Mouse (Mus musculus) kidney, embryonic 16.5 days (tissue): ENCODE data around the gene Ap2s1. TPM values are rescaled to one million over a fixed set of nuclear protein-coding genes. Genes with fewer than 3 reads are reported as not detected.
A peak's percentile ranks its signal among the peaks of the same experiment; 100 is the strongest.

ENCODE experiments used
- ATAC-seq: fragments of 200-750 bp; cut with Nextera tagmentation; 2 replicates; pipeline ENCODE4 v1.8.0; 2017; ENCODE audit warnings: moderate TSS enrichment; ENCODE audit not compliant: low FRiP score, low TSS enrichment
- H3K27ac ChIP-seq: fragments of 300-500 bp; sonication (generic); 2 replicates; pipeline ENCODE4 v1.5.1; 2014; ENCODE audit warnings: low read length
- H3K27me3 ChIP-seq: fragments of 300-500 bp; sonication (generic); 2 replicates; pipeline ENCODE4 v1.6.1; 2014; ENCODE audit warnings: low read length, control low read depth, mixed read lengths; ENCODE audit not compliant: insufficient read depth
- H3K36me3 ChIP-seq: fragments of 300-500 bp; sonication (generic); 2 replicates; pipeline ENCODE4 v1.6.1; 2014; ENCODE audit warnings: low read length, control low read depth, mixed read lengths; ENCODE audit not compliant: insufficient read depth
- H3K4me1 ChIP-seq: fragments of 300-500 bp; sonication (generic); 2 replicates; pipeline ENCODE4 v1.6.1; 2014; ENCODE audit warnings: low read length, control low read depth, mixed read lengths; ENCODE audit not compliant: insufficient read depth
- H3K4me2 ChIP-seq: fragments of 300-500 bp; sonication (generic); replicated peaks from 2 replicates; pipeline ENCODE4 v1.6.1; 2014; ENCODE audit warnings: low read depth, low read length
- H3K4me3 ChIP-seq: fragments of 300-500 bp; sonication (generic); 2 replicates; pipeline ENCODE4 v1.5.1; 2014; ENCODE audit warnings: mild to moderate bottlenecking, low read length
- H3K9ac ChIP-seq: fragments of 300-500 bp; sonication (generic); replicated peaks from 2 replicates; pipeline ENCODE4 v1.6.1; 2014; ENCODE audit warnings: low read length
- H3K9me3 ChIP-seq: fragments of 300-500 bp; sonication (generic); 2 replicates; pipeline ENCODE4 v1.6.1; 2016; ENCODE audit warnings: low read length, control low read depth
- WGBS: fragments of 180-500 bp; shearing (Covaris S2); extraction: QIAGEN DNeasy Blood & Tissue Kit; methylation state at CpG from one replicate; pipeline ENCODE4 v1.1.7; 2014; 5-methylcytosine and 5-hydroxymethylcytosine counted together
- polyA plus RNA-seq: library from polyadenylated mRNA; unstranded; fragments of >200 nt; fragmentation: Nextera tagmentation; extraction: Ambion mirVana; gene quantifications from 2 replicates; pipeline ENCODE4 v1.2.1, GENCODE M21; 2015

Ap2s1 gene
- polyA plus RNA-seq, 1 experiment from 2014 or later, result 282 TPM

- H3K36me3 ChIP-seq, result peaks cover 49% of the 10 kb centered on the region
- no peak overlapping the region for H3K4me3 ChIP-seq
- H3K4me2 ChIP-seq, result no peak overlapping the region
- H3K27me3 ChIP-seq, result no peaks in the 10 kb centered on the region
- WGBS, result 87% methylated on average over 4 of the region's 4 CpGs
- no peak for ATAC-seq
- H3K4me1 ChIP-seq, result no peaks in the 10 kb centered on the region
- H3K9ac ChIP-seq, result no peak overlapping the region
- H3K27ac ChIP-seq, result no peak overlapping the region
- no peaks in the 10 kb centered on the region for H3K9me3 ChIP-seq
Measured at GRCm38 (mm10) chr7:16745373-16745772, 7.2 kb downstream of the Ap2s1 start.

DNA sequence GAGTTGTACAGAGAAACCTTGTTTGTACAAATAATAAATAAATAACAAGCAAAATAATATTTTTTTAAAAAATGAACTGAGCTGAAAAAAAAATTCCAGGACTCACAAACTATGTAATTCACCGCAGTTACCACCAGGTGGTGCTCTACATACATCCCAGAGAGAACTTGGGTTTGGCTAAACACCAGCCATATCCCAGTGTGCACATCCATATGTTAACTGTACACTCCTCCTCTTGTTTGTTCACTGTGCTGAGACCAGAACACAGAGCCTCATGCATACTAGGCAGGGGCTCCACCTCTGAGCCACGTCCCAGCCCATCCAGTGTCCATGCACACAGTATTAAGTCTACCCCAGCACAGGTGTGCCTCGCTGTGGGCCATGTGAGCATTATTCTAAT lies 7.9 kb downstream of the Ap2s1 start:
- H3K4me1 ChIP-seq, result no peaks in the 10 kb centered on the region
- H3K4me2 ChIP-seq, result no peak overlapping the region
- H3K27ac ChIP-seq, result no peak overlapping the region
- H3K36me3 ChIP-seq, result peaks cover 49% of the 10 kb centered on the region
- H3K4me3 ChIP-seq, result no peak overlapping the region
- WGBS, result 62% methylated on average over 3 of the region's 3 CpGs
- ATAC-seq, result peak; percentile 71
- no peaks in the 10 kb centered on the region for H3K9me3 ChIP-seq
- no peak overlapping the region for H3K9ac ChIP-seq
- H3K27me3 ChIP-seq, result no peaks in the 10 kb centered on the region

DNA sequence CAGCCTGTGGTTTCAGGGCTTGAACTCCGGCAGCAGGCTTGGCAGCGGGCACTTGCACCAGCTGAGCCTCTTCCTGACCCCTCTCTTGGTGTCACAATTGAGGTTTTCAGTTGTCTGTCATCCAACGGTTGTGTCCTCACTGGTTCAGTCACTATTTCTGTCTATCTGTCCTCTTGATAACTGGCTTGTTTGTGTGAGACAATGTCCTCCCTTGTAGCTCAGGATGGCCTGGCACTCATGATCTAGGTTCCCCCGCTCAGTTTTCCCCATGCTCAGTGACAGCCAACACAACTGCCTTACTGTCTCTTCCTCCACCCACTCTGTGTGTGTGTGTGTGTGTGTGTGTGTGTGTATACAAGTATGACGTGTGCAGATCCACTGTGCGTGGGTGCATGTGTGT lies 9.4 kb downstream of the Ap2s1 start:
- H3K9ac ChIP-seq, result no peak overlapping the region
- 92% methylated on average over 6 of the region's 6 CpGs for WGBS
- H3K4me2 ChIP-seq, result no peak overlapping the region
- H3K4me3 ChIP-seq, result no peak overlapping the region
- H3K9me3 ChIP-seq, result no peaks in the 10 kb centered on the region
- ATAC-seq, result no peak
- peaks cover 49% of the 10 kb centered on the region for H3K36me3 ChIP-seq
- H3K27me3 ChIP-seq, result no peaks in the 10 kb centered on the region
- no peaks in the 10 kb centered on the region for H3K4me1 ChIP-seq
- H3K27ac ChIP-seq, result no peak overlapping the region

- no peaks in the 10 kb centered on the region for H3K27me3 ChIP-seq
- ATAC-seq, result no peak
- no peak overlapping the region for H3K4me2 ChIP-seq
- H3K36me3 ChIP-seq, result peaks cover 24% of the 10 kb centered on the region
- no peak overlapping the region for H3K27ac ChIP-seq
- H3K9me3 ChIP-seq, result no peaks in the 10 kb centered on the region
- H3K9ac ChIP-seq, result no peak overlapping the region
- H3K4me3 ChIP-seq, result no peak overlapping the region
- H3K4me1 ChIP-seq, result no peaks in the 10 kb centered on the region
- 86% methylated on average over 12 of the region's 12 CpGs for WGBS
Measured at GRCm38 (mm10) chr7:16752016-16752415, 13.8 kb downstream of the Ap2s1 start.

GRCm38 (mm10) chr7:16755362-16756017 lies 17.3 kb downstream of the Ap2s1 start:
- no peak for ATAC-seq
- 64% methylated on average over 17 of the region's 17 CpGs for WGBS
- no peak overlapping the region for H3K27ac ChIP-seq
- H3K4me3 ChIP-seq, result no peak overlapping the region
- peaks cover 5% of the 10 kb centered on the region for H3K4me1 ChIP-seq
- H3K36me3 ChIP-seq, result no peaks in the 10 kb centered on the region
- no peaks in the 10 kb centered on the region for H3K9me3 ChIP-seq
- no peak overlapping the region for H3K9ac ChIP-seq
- no peak overlapping the region for H3K4me2 ChIP-seq
- no peaks in the 10 kb centered on the region for H3K27me3 ChIP-seq

GRCm38 (mm10) chr7:16758872-16759574 lies 20.8 kb downstream of the Ap2s1 start:
- no peaks in the 10 kb centered on the region for H3K9me3 ChIP-seq
- H3K4me3 ChIP-seq, result no peak overlapping the region
- peaks cover 10% of the 10 kb centered on the region for H3K4me1 ChIP-seq
- ATAC-seq, result no peak
- no peak overlapping the region for H3K27ac ChIP-seq
- H3K9ac ChIP-seq, result no peak overlapping the region
- WGBS, result 78% methylated on average over 10 of the region's 11 CpGs
- no peak overlapping the region for H3K4me2 ChIP-seq
- no peaks in the 10 kb centered on the region for H3K36me3 ChIP-seq
- no peaks in the 10 kb centered on the region for H3K27me3 ChIP-seq

DNA sequence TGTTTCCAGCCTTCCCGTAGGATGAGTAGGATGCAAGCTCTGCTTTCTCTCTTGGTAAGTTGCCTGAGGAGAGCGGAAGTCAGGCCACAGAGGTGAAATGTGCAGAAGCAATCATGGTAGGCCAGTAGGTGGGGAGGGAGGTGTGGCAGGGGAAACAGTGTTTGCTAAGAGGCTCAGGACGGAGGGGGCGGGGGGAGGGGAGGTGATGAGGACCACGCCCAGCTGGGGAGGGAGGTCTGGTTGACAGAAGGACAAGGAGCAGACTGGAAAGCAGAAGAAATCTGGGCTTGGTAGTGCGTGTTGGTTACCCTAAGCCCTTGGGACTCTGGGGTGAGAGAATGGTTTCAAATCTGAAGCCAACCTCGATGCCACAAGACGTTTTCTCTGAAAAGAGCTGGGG lies 22.1 kb downstream of the Ap2s1 start:
- H3K27me3 ChIP-seq, result no peaks in the 10 kb centered on the region
- H3K4me3 ChIP-seq, result no peak overlapping the region
- H3K9me3 ChIP-seq, result no peaks in the 10 kb centered on the region
- no peak overlapping the region for H3K9ac ChIP-seq
- H3K36me3 ChIP-seq, result no peaks in the 10 kb centered on the region
- no peak; the same call in 1 of the 2 replicates for ATAC-seq
- H3K27ac ChIP-seq, result peak overlapping the region; percentile 90
- peaks cover 10% of the 10 kb centered on the region for H3K4me1 ChIP-seq
- WGBS, result 28% methylated on average over 8 of the region's 8 CpGs
- no peak overlapping the region for H3K4me2 ChIP-seq

- 0 out of 2 replicates have a peak overlapping the region, but pooled peaks have one; percentile 38 for H3K9ac ChIP-seq
- H3K4me2 ChIP-seq, result 0 out of 2 replicates have a peak overlapping the region, but pooled peaks have one; percentile 5
- H3K4me3 ChIP-seq, result no peak overlapping the region
- no peaks in the 10 kb centered on the region for H3K27me3 ChIP-seq
- no peaks in the 10 kb centered on the region for H3K36me3 ChIP-seq
- no peaks in the 10 kb centered on the region for H3K9me3 ChIP-seq
- H3K4me1 ChIP-seq, result peaks cover 10% of the 10 kb centered on the region
- peak overlapping the region; percentile 90 for H3K27ac ChIP-seq
- WGBS, result 33% methylated on average over 10 of the region's 10 CpGs
- peak; percentile 81 for ATAC-seq
Measured at GRCm38 (mm10) chr7:16761005-16761481, 22.8 kb downstream of the Ap2s1 start.

GRCm38 (mm10) chr7:16761630-16762029 lies 23.4 kb downstream of the Ap2s1 start:
- no peak overlapping the region for H3K9ac ChIP-seq
- WGBS, result 42% methylated on average over 5 of the region's 5 CpGs
- H3K36me3 ChIP-seq, result no peaks in the 10 kb centered on the region
- H3K9me3 ChIP-seq, result no peaks in the 10 kb centered on the region
- H3K4me3 ChIP-seq, result no peak overlapping the region
- H3K27me3 ChIP-seq, result no peaks in the 10 kb centered on the region
- no peak overlapping the region for H3K4me2 ChIP-seq
- ATAC-seq, result no peak
- peak overlapping the region; percentile 36; the same call in 1 of the 2 replicates for H3K27ac ChIP-seq
- H3K4me1 ChIP-seq, result peaks cover 10% of the 10 kb centered on the region
